Mouse (Mus musculus) adrenal gland, postnatal 36 days (tissue): Measurements from ENCODE around the gene Gm49450. TPM values are rescaled to one million over a fixed set of nuclear protein-coding genes. Genes with fewer than 3 reads are reported as not detected.
A peak's percentile ranks its signal among the peaks of the same experiment; 100 is the strongest.
"Not testable (repeated sequence)": the region's sequence is repeated elsewhere in the genome, so short reads cannot be mapped to it uniquely, and the experiment has no call there.

Experiments used
- DNase-seq, 2 experiments: peaks; one replicate each; pipeline ENCODE4 v3.0.0; 2021; ENCODE audit warnings: mixed read lengths in 1 of 2
- total RNA-seq, 2 experiments: library from RNA; stranded (reverse); gene quantifications; 2 replicates each; pipeline ENCODE4 v1.2.3; 2021

The Gm49450 gene
- total RNA-seq, 2 experiments from 2014 or later: not detected

DNA sequence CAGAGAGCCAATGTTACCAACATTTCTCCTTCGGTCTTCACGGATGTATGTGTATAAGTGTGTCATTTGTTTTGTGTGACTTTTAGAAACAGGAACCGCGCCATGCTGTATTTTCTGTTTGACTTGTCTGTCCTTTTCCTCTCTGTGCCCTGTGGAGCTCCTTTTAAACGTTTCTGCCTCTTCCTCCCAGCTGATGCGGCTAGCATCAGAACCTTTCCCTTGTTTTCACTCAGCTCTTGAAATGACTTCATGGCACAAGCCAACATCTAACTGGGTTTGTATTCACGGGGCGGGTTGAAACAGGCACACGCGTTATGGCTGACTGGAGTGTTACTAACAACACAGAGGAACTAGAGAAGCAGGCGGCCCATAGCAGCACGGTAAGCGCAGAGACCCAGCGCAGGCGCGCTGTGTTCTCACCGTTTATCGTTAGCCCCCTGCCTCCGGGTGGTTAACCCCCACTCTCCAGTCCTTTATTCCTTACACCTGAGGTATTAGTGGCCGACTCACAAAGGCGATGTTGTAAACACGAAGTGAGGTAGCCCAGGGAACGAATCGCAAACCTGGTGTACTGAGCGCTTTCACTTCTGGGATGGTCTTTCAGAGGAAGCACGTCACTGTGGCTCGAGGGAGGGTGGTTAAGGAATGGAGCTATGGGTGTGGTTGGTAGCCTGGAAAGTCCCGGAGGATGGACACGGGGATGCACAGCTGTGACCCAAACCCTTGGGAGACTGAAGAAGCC, 32.1 kb upstream of the Gm49450 start:
- peak; percentile 83 to 86 for DNase-seq

DNA sequence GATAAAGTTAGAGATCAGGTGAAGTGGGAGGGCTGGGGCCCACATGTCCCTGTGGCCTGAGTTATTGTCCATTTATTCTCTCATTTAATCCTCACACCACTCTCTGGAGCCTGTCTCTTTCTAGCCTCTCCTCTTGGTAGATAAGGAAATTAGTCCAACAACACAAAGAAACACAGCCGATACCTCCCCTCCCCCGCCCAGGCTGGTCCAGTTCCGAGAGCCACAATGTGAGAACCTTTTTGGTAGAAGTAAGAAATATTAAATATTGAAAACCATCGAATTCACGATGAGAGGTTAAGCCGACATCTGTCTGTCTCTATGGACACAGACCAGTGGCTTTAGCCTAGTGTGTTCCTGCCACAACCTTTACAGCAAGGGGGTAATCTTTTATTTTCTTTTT, 31.3 kb upstream of the Gm49450 start:
- no peak for DNase-seq

DNA sequence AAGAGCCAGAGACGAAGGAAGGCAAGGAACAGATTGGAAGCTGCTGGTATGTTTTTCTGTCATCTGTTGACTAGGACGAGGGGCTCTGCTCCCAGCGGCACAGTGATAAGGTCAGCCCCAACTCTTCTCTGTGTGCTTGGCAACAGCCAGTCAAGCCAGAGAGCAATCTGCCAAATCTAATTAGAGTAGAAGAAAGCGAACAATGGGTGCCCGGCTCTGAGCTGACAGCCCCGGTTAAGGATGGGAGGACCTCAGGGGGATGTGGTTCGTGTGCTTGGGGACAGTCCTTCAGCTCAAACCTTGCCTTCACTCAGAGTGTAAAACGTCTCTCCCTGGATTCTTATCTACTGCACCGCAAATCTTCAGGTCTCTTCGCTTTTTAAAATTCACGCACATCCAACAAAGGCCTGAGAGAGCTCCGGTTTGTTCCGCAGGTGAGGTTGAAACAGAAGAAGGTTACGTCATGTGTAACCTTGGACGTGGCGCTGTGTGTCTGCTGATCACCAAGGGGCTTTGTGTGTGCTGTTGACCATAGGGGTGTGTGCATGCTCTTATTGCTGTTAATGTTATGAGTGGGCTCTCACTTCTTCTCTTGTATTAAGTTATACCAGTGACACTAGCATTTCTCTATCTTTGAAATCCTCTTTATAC, 30.2 kb upstream of the Gm49450 start:
- no peak for DNase-seq

DNA sequence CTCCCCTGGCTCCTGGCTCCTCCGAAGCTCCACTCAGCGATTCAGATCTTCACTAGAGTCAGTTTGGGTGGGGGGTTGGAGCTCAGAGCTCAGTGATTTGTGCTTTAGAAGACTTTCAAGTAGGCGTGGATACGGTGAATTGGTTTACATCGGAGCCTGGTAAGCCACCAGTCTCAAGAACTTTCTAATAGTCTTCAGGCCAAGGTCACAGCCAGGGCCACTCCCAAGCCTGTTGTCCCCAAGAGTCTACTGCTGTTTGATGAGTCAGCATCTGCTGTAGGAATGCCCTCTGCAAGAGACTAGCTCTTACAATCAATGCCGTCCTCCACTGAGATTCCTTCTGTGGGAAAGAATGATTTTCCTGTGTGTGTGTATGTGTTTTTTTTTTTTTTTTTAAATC, 28.7 kb upstream of the Gm49450 start:
- peak in 1 of 2 experiments; percentile 38 for DNase-seq

DNA sequence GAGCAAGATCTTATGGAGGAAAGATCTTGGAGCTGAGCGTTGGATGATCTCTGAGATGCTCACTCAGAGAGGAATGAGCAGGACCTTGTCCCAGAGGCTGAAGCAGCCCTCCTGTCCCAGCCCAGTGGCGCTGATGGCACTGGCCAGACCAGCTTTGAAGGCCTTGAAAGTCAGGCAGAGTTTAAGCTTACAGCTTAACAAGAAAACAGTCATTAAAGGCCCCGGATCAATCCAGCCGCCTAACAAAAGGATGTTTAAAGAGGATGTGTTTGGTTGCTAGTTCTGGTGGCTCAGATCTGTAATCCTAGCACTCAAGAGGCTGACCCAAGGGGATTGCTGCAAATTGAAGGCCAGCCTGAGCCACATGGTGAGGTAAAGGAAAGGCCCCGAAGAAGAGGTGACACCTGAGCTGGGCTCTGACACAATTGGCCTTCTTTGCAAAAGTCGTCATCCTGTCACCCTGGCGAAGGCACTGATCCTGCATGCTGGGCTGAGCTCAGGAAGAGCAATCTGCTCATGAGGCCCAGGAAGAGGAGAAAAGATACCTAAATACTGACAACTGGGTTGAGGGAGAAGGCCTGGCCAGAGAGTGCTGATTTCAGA, 26.8 kb upstream of the Gm49450 start:
- no peak for DNase-seq

DNA sequence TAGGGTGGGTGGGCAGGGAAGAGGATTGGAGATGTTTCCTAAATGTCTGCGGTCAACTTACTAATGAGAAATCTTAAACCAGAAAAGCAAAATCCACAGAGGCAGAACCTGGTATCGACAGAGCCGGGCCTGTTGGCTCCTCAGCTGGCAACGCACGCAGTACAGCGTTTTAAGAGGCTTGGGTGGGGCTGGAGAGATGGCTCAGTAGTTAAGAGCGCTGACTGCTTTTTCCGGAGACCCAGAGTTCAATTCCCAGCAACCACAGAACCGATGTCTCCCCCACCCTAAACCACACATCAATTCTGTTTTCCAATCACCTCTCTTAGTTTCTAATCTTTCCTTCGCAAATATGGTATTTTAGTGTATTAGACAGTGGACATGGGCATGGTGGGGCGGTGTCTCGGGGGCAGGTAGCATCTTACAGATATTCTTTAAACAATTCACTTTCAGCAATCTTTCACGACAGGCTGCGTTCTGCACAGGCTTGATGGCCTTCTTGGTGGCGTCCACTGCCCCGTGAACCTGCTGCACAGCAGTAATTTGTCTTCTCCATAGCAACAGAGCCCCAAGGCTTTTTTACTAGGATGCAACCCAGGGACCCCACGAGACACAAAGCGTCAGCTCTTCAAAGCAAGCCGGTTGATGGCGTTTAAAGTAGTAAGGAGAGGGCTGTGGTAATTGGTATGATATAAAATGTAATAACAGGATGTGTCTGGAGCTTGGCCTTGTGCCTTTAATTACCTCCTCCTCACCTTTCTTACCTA, 25.2 kb upstream of the Gm49450 start:
- DNase-seq: no peak

DNA sequence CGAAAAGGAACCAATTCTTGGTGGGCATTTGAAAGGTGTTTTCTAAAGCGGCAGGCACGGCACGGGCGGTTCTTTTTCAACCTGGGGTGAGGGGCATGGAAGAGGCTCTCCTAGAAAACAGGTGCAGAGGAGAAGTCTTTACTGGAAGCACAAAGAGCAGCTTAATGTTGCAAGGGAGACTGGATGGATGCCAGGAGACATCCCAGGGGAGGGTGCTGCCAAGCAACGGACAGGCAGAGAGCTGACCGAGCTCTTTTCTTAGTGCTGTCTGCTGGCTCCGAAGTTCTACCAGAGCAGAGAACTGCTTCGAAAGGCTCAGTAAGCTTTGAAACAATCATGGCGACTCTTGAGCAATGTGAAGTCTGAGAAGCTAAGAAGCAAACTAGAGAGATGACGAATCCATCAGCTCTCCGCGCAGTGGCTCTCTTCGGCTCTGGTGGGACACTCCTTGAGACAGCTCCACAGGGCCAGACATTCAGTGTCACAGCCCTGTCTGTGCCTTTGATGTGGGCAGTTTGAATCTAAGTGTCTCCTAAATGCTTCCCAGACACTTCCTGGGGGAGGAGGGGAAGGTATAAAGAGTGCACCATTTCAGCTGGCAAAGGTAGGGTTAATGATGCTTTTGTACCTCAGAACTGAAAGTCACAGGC, 24.5 kb upstream of the Gm49450 start:
- peak; percentile 78 to 84 for DNase-seq

DNA sequence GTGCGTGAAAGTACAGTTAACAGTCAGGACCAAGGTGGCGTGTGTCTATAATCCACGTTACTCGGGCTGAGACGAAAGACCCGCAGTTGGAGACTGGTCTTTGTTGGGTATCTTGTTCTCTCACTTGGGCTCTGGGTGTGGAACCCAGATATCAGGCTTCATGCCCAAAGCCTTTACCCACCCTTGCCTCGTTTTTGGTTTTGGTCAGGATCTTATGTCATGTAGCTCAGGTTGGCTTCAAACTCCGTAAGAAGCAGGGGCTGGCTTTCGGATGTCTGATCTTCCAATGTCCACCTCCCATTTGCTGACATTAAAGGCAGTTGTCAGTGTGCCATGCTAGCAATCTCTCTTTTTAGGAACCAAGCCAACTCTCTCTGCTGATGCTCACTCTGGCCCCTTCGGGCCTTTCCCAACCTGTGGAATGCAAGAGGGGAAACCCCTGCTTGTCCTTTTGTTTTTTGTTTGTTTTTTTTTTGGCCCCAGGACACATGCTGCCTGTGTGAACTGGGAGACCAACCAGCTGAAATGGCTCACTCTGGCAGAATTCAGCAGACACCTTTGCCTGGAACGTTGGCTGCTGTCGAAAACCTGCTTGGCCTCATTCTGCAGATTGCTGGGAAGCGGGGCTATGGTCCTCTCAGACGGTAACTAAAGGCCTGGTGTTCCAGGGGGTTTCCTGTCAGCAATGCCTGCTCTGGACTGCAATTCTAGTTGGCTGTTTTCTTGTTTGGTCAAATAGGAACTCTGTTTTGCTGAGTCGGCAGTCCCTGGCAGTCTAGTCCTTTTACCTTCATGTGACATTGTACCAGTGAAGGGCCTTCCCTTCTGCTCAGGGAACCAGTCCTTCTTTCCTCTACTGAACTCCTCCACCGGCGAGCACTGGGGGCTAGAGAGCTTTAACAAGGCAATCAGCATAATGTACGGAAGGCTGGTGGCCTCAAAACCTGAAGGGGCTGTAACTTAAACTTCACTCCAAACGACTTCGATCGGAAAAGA, 23.7 kb upstream of the Gm49450 start:
- DNase-seq: no peak

DNA sequence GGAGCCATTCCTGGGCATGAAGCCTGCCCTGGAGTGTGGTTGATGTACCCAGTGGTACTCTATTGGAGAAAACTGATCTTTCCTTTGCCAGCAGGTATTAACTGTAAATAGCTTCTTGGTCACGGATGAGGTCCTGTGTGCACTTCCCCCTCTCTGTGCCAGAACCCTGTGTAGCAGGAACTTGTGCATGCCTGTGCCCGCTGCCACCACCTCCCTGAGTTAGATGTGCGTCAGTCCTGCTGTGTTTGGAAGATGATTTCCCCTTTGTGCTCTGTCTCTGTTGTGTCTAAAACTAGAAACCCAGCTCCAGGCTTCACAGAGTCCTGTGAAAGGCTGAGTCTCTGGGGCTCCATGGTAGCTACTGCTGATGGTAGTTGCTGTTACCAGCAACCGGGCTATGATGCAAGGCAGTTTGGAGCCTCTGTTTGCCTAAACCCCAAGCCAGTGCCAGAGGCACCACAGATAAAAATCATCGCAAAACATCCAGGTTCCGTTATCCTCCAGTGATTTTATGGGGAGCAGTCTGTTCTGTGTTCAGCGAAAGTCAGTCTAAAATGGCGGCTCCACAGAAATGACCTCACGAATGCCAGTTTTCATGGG, 19.8 kb upstream of the Gm49450 start:
- no peak for DNase-seq

DNA sequence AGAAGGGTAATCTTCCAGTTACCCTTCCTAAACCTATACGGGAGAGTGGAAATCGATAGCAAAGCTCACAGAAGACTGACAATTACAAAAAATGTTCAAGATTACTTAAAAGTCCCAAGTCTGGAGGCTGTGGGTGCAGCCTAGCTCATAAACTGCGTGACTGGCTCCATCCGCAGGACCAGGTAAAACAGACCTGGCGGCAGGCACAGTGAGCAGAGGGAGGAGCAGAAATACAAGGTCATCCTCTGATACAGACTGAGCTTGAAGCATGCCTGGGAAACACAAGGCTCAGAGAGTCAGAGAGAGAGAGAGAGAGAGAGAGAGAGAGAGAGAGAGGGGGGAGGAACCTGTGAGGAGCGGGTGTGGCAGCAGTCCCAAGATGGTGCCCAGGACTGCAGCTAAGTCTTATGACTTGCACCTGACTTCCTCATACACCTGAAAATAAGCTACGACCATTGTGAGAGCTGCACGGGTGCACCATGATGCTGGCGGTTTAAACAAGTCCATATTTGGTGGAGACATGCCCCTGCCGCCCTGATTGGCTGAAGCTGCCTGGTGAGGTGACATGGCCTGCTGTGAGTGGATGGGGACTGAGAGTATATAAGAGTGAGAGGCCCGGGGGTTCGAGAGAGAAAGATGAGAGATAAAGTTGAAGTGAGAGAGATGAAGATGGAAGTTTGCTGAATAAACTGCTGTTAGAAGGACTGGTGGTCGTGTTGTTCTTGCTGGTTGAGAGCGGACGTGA, 18.4 kb upstream of the Gm49450 start:
- DNase-seq: not testable (repeated sequence)

DNA sequence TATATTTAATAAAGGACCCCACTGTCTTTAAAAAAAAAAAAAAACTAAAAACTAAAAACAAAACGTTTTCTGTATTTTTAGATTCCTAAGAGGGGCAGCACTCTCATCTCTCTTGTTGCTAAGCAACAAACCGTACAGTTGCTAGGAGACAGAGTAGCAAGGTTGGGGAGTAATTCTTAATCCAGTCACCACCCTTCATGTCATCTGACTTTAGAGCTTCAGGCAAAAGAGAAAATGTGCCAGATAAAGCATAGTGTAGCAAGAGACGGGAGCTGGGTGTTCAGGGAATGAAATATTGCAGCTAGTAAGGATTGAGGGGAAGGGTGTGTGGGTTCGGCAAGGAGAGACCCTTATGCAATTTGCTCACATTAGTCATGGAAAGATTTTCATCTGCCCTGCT, 17.8 kb upstream of the Gm49450 start:
- DNase-seq: no peak

DNA sequence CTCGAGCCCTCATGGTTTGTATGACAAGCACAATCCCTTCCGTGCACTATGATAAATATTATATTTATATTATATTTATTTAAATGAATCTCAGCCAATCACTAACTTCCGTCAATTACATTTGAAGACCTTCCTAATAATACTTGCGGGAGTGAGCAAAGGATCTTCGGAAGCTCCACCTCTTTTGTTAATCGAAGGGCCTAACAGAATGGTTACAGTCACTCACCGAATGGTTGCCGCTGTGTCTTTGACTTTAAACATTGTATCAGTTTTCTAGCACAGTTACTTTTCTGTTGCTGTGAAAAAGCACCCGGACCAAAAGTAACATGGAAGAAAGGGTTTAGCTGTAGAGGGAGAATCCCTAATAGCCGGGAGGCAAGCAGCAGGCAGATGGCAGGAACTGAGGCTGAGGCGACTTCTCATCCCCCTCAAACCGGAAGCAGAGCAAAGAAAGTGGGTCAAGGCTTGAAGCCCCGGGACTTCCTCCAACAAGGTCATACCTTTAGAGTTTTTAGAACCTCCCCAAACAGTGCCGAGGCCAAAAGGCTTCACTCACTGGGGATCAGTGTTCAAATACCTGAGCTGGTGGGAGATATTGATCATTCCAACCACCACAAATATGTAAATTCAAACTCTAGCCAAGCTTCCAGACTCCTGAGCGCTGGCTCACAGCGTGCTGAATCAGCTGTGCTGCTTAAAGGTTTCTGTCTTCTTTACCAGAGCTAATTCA, 16.2 kb upstream of the Gm49450 start:
- peak in 1 of 2 experiments; percentile 40 for DNase-seq

DNA sequence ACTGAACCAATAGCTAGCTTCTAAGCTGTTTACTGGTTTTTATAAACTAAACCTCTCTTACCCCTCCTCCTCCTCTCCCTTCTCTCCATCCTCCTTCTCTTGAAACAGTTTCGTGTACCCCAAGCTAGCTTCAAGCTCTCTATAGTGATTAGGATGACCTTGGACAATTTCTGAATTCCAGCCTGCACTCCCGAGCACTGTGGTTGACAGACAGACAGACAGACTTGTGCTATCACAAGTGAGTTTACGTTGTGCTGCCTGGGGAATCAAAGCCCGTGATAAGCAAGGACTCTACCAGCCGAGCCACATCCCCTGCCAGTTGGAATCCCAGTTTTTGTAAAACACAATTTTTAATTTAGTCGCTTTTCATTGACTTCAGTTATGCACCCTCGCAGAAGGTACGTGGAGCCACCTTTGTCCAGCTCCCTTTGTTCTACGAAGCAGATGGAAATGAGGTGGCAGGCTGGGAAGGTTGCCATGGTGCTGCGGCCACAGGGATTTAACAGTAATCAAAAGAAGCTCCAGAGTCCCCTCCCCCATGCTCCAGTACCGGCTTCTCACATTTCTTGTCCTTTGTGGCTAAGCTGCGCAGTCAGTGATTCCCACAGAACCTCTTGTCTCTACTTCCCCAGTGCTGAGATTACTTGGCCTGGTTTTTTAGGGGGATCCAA, 15.5 kb upstream of the Gm49450 start:
- peak; percentile 58 to 70 for DNase-seq

DNA sequence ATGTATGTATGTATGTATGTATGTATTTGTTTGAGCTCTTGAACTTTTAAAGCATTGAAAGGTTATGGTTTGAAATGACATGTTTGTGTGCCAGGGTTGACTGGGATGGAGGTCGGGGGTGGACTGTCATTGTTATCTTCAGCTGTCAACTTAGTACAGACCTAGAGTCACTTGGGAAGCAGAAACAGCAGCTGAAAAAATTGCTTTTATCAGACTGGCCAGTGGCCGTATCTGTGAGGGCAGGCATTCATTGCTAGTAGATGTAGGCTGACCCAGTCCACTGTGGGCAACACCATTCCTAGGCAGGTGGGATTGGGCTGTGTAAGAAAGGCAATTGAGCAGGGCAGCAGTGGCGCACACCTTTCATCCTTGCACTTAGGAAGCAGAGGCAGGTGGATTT, 6.2 kb upstream of the Gm49450 start:
- DNase-seq: no peak

DNA sequence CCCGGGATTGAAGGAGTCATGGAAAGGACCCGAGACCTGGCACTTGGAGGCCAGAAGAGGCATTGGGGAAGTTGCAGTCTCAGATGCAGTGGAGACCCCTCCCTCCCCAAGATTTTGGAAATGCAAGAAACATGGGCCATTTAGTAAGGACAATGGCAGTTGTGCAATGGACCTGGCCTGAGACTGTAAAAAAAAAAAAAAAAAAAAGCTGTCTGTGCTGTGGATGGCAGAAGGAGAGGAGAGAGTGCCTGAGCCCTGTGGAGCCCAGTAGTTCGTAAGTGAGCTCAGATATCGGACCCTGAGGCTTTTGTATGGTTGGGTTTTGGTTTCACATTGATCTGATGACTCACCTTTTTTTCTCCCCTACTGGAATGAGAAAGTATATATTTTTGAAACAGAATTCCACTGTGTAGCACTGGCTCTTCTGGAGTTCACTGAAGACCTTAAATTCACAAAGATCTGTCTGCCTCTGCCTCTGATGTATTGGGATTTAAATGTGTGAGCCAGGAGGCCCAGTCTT, 5.6 kb upstream of the Gm49450 start:
- DNase-seq: no peak

DNA sequence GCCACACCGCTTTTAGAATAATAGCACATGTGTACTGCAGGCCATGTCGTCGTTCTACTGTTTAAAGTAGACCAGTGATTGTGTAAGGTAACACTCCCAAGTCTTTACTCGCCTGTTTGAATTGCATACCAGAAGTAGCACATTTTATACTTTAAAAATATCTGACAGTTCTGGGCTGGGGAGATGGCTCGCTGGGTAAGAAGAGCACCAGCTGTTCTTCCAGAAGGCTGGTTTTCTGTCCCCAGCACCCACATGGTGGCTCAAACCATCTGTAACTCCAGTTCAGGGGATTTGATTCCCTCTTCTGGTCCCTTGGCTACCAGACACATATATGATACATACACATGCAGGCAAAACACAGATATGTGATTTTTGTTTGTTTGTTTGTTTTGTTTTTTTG, 4.1 kb upstream of the Gm49450 start:
- no peak for DNase-seq

DNA sequence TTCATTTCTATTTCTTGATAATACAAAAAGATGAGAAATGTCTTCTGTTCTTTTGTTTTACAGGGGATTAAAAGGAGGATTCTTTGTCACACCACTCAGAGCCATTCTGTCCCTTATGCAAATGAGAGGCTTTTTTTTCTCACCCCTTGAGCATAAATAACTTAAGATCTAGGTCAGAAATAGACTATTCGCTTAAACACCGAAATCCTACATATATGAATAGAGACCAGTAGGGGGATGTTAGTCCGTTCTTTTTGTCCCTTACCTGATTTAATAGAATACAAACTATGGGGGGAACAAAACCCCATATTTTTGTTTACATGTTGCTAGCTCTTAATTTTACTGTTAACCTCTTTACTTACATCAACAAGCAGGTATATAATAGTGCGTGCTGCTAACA, 2.6 kb upstream of the Gm49450 start:
- no peak for DNase-seq

DNA sequence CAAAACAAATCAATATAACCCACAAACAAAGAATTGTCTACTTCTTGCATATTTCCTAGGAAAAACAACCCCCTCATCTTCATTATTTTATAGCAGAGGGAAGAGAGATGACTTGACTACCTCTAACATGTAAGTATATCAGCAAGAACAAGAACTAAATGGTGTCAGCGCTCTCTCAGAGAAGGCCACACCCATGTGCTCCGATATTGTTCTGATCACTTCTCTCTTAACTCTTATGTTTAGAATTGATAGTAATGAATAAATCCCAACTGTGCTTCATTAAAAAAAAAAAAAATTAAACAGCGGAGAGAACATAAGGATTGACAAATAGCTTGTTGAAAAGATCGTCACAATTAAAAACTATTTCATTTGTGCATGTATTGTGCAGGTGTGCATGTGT, 2.0 kb upstream of the Gm49450 start:
- DNase-seq: no peak
